Mouse (Mus musculus) embryonic facial prominence, embryonic 12.5 days (tissue): ENCODE data around the gene Vps35l. TPM values are rescaled to one million over a fixed set of nuclear protein-coding genes. Genes with fewer than 3 reads are reported as not detected.

ENCODE experiments used
- polyA plus RNA-seq: library from polyadenylated mRNA; unstranded; fragments of >200 nt; fragmentation: Nextera tagmentation; extraction: Ambion mirVana; gene quantifications from 2 replicates; pipeline ENCODE4 v1.2.1, GENCODE M21; 2016

The Vps35l gene
- polyA plus RNA-seq, 1 experiment from 2014 or later, result 81.1 TPM

Other genes with a start within 250 kb of the Vps35l start
- 4.8 and 5.2 TPM in 2 replicates for gene Itpripl2, start 248.3 kb upstream of the Vps35l start, polyA plus RNA-seq
- 87.2 and 90.4 TPM in 2 replicates for gene Coq7, start 206.9 kb upstream of the Vps35l start, polyA plus RNA-seq
- 6.2 TPM in 2 replicates for gene Tmc7, start 155.5 kb upstream of the Vps35l start, polyA plus RNA-seq
- 0.12 and 0.20 TPM in 2 replicates for gene Tmc5, start 142.9 kb upstream of the Vps35l start, polyA plus RNA-seq
- gene Gde1, start 34.4 kb upstream of the Vps35l start, polyA plus RNA-seq, result 79.3 and 80.6 TPM in 2 replicates
- 28.1 and 34.3 TPM in 2 replicates for gene Ccp110, start 27.7 kb upstream of the Vps35l start, polyA plus RNA-seq
- gene Iqck, start 115.5 kb downstream of the Vps35l start, polyA plus RNA-seq, result 3.1 and 3.5 TPM in 2 replicates
- gene Knop1, start 116.0 kb downstream of the Vps35l start, polyA plus RNA-seq, result 118 and 120 TPM in 2 replicates